Mouse (Mus musculus): Measurements from ENCODE around the gene Slc25a23.

Slc25a23 gene

GRCm38 (mm10) chr17:57012245-57012795 is 47.3 kb downstream of the Slc25a23 start:
- DNase-seq (ENCODE audit: low spot score): no peak

DNA sequence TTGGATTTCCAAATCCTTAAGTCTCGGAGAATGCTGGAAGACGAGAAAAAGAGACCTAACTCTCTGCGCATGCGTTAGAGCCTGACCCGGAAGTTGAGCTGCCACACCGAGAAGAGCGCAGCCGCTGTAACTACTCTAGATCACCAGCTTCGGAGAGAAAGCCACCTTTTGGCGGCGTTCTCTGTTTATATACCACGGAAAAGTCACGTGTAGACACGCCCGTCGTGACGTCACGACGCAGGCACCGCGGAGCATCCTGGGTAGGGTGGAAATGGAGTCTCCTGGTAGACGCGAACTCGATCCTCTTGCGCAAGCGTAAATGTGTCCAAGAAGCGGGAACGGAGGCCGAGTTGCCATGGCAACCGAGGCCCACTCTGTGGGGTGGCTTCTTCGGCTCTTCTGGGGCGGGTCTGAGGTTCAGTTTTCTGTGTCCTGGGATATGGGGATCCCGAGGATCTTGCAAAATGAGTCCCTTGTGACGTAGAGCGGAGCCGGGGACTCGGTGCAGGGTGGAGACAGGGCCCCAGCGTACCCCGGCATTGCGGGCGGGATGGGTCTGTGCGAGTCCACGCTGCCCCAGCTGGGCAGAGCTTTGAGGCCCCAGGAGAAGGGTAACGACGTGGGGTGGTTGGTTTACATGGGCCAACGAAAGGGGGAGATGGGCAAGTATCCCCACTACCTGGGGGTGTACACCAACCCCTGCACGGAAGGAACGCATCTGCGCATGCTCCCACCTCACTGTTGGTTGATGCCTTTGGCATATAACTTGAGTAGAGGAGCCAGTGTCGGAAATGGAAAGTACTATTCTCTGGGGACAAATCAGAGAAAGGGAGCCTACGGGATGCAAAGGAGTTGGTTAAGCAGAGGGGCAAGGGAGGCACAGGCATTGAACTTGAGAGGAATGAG is 48.2 kb downstream of the Slc25a23 start, which contains the start of the genes Gtf2f1 and Gm17949:
Gtf2f1 (minus strand) TSS at position 53 of the 906 bp plus-strand sequence.
Gm17949 (plus strand) TSS at position 234 of the 906 bp plus-strand sequence.
- DNase-seq (ENCODE audit: low spot score): peak; percentile 95

DNA sequence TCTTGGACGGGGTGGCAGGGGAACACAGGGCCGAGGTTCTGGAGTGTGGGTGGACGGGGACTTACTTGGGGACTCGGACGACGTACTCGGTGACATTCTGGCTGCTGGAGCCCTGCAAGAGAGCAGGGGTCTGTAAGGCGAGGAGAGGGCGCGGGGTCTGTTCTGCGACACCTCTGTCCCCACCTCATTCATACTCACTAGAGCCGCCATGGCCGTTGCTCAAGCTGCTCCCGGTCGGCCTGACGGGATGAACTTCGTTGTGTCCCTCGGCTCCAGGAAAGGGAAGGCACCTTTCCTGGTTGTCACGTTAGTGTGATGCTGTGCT is 48.8 kb downstream of the Slc25a23 start:
- DNase-seq (ENCODE audit: low spot score): no peak

GRCm38 (mm10) chr17:57007137-57007905 is 52.3 kb downstream of the Slc25a23 start:
- no peak for DNase-seq (ENCODE audit: low spot score)

DNA sequence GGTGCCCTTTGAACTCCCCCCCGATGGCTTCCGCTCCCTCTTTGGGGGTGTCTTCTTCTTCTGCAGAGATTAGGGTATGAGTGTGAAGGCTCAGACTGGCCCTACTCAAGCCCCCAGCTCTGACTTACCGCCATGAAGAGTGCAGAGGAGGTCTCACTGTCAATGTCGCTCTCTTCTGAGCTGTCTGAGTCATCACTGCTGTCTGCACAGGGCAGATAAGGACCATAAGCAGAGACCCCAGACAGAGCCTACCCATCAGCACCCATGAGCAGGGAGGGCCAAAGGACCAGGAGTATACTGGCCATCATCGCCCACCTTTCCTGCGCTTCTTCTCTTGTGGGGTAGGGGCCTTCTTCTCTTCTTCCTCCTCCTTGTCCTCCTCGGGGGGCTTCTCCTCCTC is 55.7 kb downstream of the Slc25a23 start:
- DNase-seq (ENCODE audit: low spot score): no peak

DNA sequence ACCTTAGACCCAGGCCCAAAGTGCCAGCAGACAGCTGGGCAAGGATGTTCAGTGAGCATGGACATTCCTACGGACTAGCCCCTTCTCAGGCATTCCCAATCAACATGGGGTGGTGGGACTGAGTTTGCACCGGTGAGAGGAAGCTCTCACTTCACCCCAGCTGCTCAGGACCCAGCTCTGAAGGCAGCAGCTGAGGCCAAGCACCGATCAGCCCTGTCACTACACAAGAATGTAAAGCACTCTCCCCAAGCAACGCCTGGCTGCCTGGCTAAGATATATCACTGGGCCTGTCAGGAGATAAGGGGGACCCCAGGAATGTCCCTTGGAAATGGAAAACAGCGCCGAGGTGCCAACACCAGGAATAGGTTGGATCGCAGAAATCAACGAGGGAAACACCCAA is 58.4 kb downstream of the Slc25a23 start:
- DNase-seq (ENCODE audit: low spot score): no peak

DNA sequence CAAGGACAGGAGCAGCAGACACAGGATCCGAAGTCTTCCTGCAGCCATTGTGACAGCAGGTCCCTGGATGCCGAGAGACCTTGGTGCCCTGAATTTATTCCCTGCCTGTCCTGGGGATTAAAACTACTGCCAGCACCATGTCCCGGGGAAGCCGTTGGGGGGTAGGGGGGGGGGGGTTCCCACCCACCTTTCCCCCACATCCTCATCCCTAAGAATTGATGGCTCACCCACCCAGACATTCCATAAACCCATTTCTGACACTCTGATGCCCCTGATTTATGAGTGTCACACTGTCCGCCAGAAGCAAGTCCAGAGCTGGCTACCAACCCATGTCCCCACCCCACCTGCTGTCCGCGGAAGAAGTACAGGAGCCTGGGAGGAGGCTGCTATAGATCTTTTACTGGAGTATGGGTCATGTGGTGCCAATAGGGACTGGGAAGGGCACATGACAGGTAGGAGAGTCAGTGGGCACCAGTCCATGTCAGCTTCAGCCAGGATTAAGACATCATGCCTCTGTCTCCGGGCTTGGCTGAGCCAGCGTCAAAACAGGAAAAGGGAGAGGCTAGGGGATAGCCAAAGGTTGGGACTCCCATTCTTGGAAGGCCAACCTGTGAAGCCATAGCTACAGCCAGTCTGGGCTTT is 59.6 kb downstream of the Slc25a23 start, which contains the start of gene Pspn:
Pspn (minus strand) TSS at position 51 of the 642 bp plus-strand sequence.
- DNase-seq (ENCODE audit: low spot score): no peak

GRCm38 (mm10) chr17:56999414-56999813 is 60.2 kb downstream of the Slc25a23 start:
- no peak for DNase-seq (ENCODE audit: low spot score)

DNA sequence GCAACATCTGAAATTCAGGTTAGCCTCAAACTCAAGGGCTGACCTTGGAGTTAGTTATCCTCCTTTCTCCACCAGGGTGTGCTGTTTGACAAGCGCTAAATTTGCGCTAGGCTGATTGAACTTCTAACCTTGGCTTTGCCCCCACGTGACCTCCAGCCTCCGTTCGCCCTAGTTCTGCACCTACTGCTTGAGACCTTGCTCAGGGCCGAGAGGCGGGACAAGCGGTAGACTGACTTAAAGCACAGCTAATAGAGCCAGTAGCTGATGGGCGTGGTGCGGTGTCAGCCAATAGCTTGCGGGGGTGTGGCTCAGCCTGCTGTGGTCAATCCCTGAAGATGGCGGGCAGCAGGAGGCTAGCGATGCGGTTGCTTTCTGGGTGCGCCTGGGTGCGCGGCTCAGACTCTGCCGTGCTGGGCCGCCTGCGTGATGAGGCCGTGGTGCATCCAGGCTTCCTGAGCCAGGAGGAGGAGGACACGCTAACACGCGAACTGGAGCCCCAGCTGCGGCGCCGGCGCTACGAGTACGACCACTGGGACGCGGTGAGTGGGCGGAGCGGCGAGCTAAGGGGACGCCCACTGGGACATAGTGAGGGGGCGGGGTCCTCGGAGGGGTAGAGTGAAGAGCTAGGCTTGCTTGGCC is 62.5 kb downstream of the Slc25a23 start, which contains the start of gene Alkbh7:
Alkbh7 (plus strand) TSS at position 311 of the 639 bp plus-strand sequence.
- peak; percentile 95 for DNase-seq (ENCODE audit: low spot score)

DNA sequence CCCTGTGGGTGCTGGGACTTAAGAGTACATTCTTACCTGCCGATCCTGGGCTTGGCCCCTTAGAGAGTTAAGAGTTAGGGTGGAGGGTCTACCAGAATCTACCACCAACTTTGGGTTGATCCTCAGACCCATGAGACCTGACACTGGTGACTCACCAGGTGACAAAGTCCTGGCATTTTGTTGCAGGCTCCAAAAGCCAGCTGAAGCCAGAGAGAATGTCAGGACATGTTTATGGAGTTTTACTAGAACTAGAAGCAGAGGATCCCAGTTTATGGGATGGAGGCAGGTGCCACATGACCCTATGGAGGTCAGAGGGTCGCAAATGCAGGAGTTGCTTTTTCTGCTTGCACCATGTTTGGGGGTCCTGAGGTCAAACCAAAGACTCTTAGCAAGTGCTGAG is 63.2 kb downstream of the Slc25a23 start:
- no peak for DNase-seq (ENCODE audit: low spot score)

DNA sequence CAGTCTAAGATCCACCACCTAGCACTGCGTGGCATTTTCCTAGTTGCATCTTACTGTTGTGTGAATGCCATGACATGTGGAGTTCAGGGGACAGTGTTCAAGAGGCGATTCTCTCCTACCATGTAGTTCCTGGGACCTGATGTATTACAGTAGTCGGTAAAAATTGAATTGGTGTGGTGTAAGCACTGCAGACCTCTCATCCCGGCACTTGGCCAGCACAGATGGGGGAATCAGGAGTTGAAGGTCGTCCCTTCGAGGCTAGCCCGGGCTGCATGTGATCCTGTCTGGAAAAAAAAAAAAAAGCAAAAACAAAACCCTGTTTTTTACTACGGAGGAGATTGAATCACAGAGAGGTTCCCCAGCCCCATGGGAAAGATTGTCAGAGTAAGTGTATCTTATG is 64.6 kb downstream of the Slc25a23 start:
- DNase-seq (ENCODE audit: low spot score): no peak

Data from testis, postnatal 10 days (tissue).